Mouse (Mus musculus) cerebellum, adult 2 months (tissue): ENCODE data around the gene Man1b1. TPM values are rescaled to one million over a fixed set of nuclear protein-coding genes. Genes with fewer than 3 reads are reported as not detected.

Experiments used
- DNase-seq, 2 experiments: peaks; one replicate each; pipeline ENCODE4 v3.0.0; 2021
- H3K27ac ChIP-seq: fragments of 200-500 bp; 2 replicates; pipeline ENCODE4 v1.5.1; 2012; ENCODE audit warnings: low read length, control low read depth, inconsistent platforms; ENCODE audit not compliant: insufficient read depth
- H3K27me3 ChIP-seq: fragments of 200-500 bp; 2 replicates; pipeline ENCODE4 v1.6.1; 2012; ENCODE audit warnings: inconsistent platforms, mild to moderate bottlenecking, low read length, moderate library complexity; ENCODE audit not compliant: control insufficient read depth, insufficient read depth
- H3K4me1 ChIP-seq: fragments of 200-500 bp; 2 replicates; pipeline ENCODE4 v1.6.1; 2011; ENCODE audit warnings: low read length; ENCODE audit not compliant: control insufficient read depth, insufficient read depth
- H3K4me3 ChIP-seq: fragments of 200-500 bp; replicated peaks from 2 replicates; pipeline ENCODE3; 2011; ENCODE audit warnings: mild to moderate bottlenecking, low read depth, low read length, control low read depth; ENCODE audit not compliant: insufficient read depth
- CTCF ChIP-seq: fragments of 200-500 bp; IDR thresholded peaks from 2 replicates; pipeline ENCODE4 v1.5.1; 2011; ENCODE audit warnings: low read depth, mild to moderate bottlenecking, control low read depth, low read length, moderate library complexity, borderline replicate concordance; ENCODE audit not compliant: insufficient read depth
- POLR2A ChIP-seq: fragments of 200-500 bp; IDR thresholded peaks from 2 replicates; pipeline ENCODE4 v1.6.1; 2011; ENCODE audit warnings: low read length, control low read depth, borderline replicate concordance; ENCODE audit not compliant: insufficient read depth
- WGBS: fragments of 180-500 bp; shearing (Covaris S2); methylation state at CpG from one replicate; pipeline ENCODE4 v1.1.7; 2018; 5-methylcytosine and 5-hydroxymethylcytosine counted together
- polyA plus RNA-seq: library from polyadenylated mRNA; depleted of rRNA; stranded (reverse); fragments of >200 nt; gene quantifications from 2 replicates; pipeline ENCODE4 v1.2.3, GENCODE M21; 2012; rRNA removed

The Man1b1 gene
- polyA plus RNA-seq, 1 experiment = 34.1 TPM

GRCm38 (mm10) chr2:25395721-25396596, 63.8 kb downstream of the Man1b1 start, which contains the start of gene Entpd2:
Gene Entpd2, plus strand, starts transcription at chr2:25395874.
- peaks cover 15% of the 10 kb centered on the region for H3K4me1 ChIP-seq
- peak within 1 kb of the TSS; percentile 4; the same call in 1 of the 2 replicates for H3K27ac ChIP-seq
- DNase-seq = peak; percentile 54 to 59
- peak within 1 kb of the TSS; percentile 53 for H3K4me3 ChIP-seq
- 3% methylated on average over 56 of the region's 57 CpGs for WGBS
- no peaks in the 10 kb centered on the region for H3K27me3 ChIP-seq
- TF ChIP-seq CTCF (no peak; the same call in 1 of the 2 replicates), POLR2A (0 out of 2 replicates have a peak, but pooled peaks have one; percentile 12)

GRCm38 (mm10) chr2:25396597-25396983, 64.5 kb downstream of the Man1b1 start:
- DNase-seq = peak; percentile 79 to 83
- 26% methylated on average over 3 of the region's 3 CpGs for WGBS
- Histone ChIP-seq H3K4me1 (peaks cover 15% of the 10 kb centered on the region), H3K4me3 (peak overlapping the region; percentile 53), H3K27me3 (no peaks in the 10 kb centered on the region), H3K27ac (0 out of 2 replicates have a peak overlapping the region, but pooled peaks have one; percentile 4)
- peak; percentile 28; the same call in 1 of the 2 replicates for TF ChIP-seq POLR2A
- no peak for TF ChIP-seq CTCF

DNA sequence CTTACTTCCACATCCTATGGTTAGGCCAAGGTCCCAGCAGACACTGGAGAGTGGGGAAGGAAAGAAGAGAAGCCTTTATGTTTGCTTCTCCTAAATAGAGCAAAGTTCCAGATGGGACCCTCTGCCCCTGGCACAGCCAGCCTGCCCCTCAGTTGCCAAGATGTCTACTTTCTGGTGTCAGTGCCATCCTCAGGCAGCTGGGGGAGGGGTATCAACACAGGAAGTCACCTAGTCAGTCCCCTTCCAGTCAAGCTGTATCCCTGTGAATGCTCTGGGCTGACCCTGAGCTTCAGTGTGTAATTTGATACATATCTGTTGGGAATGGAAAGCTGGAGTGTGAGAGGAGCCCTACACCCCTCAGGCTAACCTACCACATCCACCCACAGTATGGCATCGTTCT, 64.9 kb downstream of the Man1b1 start:
- H3K27me3 ChIP-seq = no peaks in the 10 kb centered on the region
- DNase-seq = no peak
- H3K27ac ChIP-seq = no peak overlapping the region
- 71% methylated on average over 1 of the region's 1 CpGs for WGBS
- H3K4me3 ChIP-seq = no peak overlapping the region
- peaks cover 15% of the 10 kb centered on the region for H3K4me1 ChIP-seq
- no peak for TF ChIP-seq CTCF
- no peak for TF ChIP-seq POLR2A

GRCm38 (mm10) chr2:25398065-25398464, 65.9 kb downstream of the Man1b1 start:
- H3K27me3 ChIP-seq = no peaks in the 10 kb centered on the region
- TF ChIP-seq CTCF (no peak), POLR2A (no peak)
- no peak for DNase-seq
- H3K27ac ChIP-seq = no peak overlapping the region
- H3K4me1 ChIP-seq = peaks cover 18% of the 10 kb centered on the region
- no peak overlapping the region for H3K4me3 ChIP-seq
- WGBS = 95% methylated on average over 7 of the region's 7 CpGs

DNA sequence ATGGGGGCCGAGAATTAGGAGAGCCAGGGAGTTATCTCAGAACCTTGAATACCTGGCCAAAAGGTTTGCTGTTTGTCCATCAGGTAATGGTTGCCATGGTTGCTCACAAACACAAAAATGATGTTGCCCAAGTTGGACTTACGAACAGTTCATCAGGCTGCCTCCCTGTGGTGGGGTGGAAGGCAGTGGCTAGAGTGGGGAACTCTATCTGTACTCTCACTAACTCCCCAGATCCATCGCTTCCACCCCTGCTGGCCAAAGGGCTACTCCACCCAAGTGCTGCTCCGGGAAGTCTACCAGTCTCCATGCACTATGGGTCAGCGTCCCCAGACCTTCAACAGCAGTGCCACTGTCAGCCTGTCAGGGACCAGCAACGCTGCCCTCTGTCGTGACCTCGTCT, 66.9 kb downstream of the Man1b1 start, which contains the start of gene Npdc1:
Gene Npdc1 (plus strand): TSS at position 301 of the 400 bp plus-strand sequence.
- H3K27me3 ChIP-seq = no peaks in the 10 kb centered on the region

GRCm38 (mm10) chr2:25400291-25400690, 68.2 kb downstream of the Man1b1 start:
- H3K27me3 ChIP-seq = no peaks in the 10 kb centered on the region
- WGBS = 32% methylated on average over 16 of the region's 16 CpGs
- peak overlapping the region; percentile 45 for H3K4me3 ChIP-seq
- no peak for DNase-seq
- TF ChIP-seq CTCF = no peak
- TF ChIP-seq POLR2A = no peak
- H3K27ac ChIP-seq = no peak overlapping the region
- H3K4me1 ChIP-seq = peaks cover 28% of the 10 kb centered on the region

More for the DNA sequence above, 66.9 kb downstream of the Man1b1 start, which contains the start of gene Npdc1:
- H3K4me1 ChIP-seq = peaks cover 18% of the 10 kb centered on the region
- no peak for DNase-seq
- H3K4me3 ChIP-seq = no peak within 1 kb of the TSS
- no peak for TF ChIP-seq POLR2A
- no peak for TF ChIP-seq CTCF
- 90% methylated on average over 8 of the region's 8 CpGs for whole genome bisulfite sequencing
- no peak within 1 kb of the TSS for H3K27ac ChIP-seq

DNA sequence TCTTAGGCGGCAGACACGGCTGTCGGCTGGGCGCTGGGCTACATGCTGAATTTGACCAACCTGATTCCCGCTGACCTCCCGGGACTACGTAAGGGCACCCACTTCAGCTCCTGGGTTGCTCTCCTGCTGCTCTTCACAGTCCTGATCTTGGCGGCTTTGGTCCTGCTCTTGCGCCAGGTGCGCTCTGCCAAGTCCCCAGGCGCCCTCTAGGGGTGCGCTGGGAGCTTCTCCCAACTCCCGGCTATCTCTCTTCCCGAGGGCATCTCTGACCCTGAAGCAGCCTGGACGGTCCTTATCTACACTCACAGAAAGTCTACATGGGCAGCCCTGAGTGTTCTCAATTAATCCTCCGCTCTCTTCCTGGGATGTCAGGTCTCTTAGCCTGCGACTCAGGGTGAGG, 68.6 kb downstream of the Man1b1 start:
- WGBS = 5% methylated on average over 17 of the region's 17 CpGs
- H3K4me3 ChIP-seq = peak overlapping the region; percentile 45
- DNase-seq = peak; percentile 77 to 80
- H3K27me3 ChIP-seq = no peaks in the 10 kb centered on the region
- TF ChIP-seq CTCF = peak; percentile 73; the same call in 1 of the 2 replicates
- TF ChIP-seq POLR2A = no peak
- H3K4me1 ChIP-seq = peaks cover 33% of the 10 kb centered on the region
- no peak overlapping the region for H3K27ac ChIP-seq

Other genes with a start within 250 kb of the Man1b1 start
- gene Noxa1, start 237.2 kb upstream of the Man1b1 start, polyA plus RNA-seq = not detected in 2 replicates
- 7.7 and 9.4 TPM in 2 replicates for gene Nrarp, start 151.6 kb upstream of the Man1b1 start, polyA plus RNA-seq
- 3.6 and 4.2 TPM in 2 replicates for gene Tor4a, start 135.5 kb upstream of the Man1b1 start, polyA plus RNA-seq
- 69.4 and 84.5 TPM in 2 replicates for gene Nelfb, start 120.8 kb upstream of the Man1b1 start, polyA plus RNA-seq
- not detected in 2 replicates for gene Stpg3, start 117.7 kb upstream of the Man1b1 start, polyA plus RNA-seq
- gene Fam166a, start 113.6 kb upstream of the Man1b1 start, polyA plus RNA-seq = 0.10 and 0.11 TPM in 2 replicates
- gene Tubb4b, start 107.6 kb upstream of the Man1b1 start, polyA plus RNA-seq = 647 and 663 TPM in 2 replicates
- 0.73 and 0.92 TPM in 2 replicates for gene Slc34a3, start 98.0 kb upstream of the Man1b1 start, polyA plus RNA-seq
- not detected in 2 replicates for gene Rnf224, start 95.6 kb upstream of the Man1b1 start, polyA plus RNA-seq
- 423 and 427 TPM in 2 replicates for gene Rnf208, start 90.1 kb upstream of the Man1b1 start, polyA plus RNA-seq
- 0.76 and 0.80 TPM in 2 replicates for gene Cysrt1, start 89.9 kb upstream of the Man1b1 start, polyA plus RNA-seq
- gene AL732309.1, start 85.5 kb upstream of the Man1b1 start, polyA plus RNA-seq = 12.5 and 14.1 TPM in 2 replicates
- 31.9 and 33.4 TPM in 2 replicates for gene Tmem203, start 76.9 kb upstream of the Man1b1 start, polyA plus RNA-seq
- gene Tprn, start 69.7 kb upstream of the Man1b1 start, polyA plus RNA-seq = 91.0 and 96.9 TPM in 2 replicates
- gene Ssna1, start 59.9 kb upstream of the Man1b1 start, polyA plus RNA-seq = 74.5 and 75.9 TPM in 2 replicates
- gene Anapc2, start 59.9 kb upstream of the Man1b1 start, polyA plus RNA-seq = 103 TPM in 2 replicates
- not detected in 2 replicates for gene Tmem210, start 44.2 kb upstream of the Man1b1 start, polyA plus RNA-seq
- 0.20 and 0.21 TPM in 2 replicates for gene Lrrc26, start 42.4 kb upstream of the Man1b1 start, polyA plus RNA-seq
- 282 and 290 TPM in 2 replicates for gene Grin1, start 13.2 kb upstream of the Man1b1 start, polyA plus RNA-seq
- 63.1 and 71.2 TPM in 2 replicates for gene Dpp7, start 24.0 kb downstream of the Man1b1 start, polyA plus RNA-seq
- 19.0 and 22.1 TPM in 2 replicates for gene Uap1l1, start 33.3 kb downstream of the Man1b1 start, polyA plus RNA-seq
- gene Sapcd2, start 40.0 kb downstream of the Man1b1 start, polyA plus RNA-seq = 4.4 and 4.7 TPM in 2 replicates
- 12.3 and 12.5 TPM in 2 replicates for gene Entpd2, start 63.5 kb downstream of the Man1b1 start, polyA plus RNA-seq
- gene Npdc1, start 67.0 kb downstream of the Man1b1 start, polyA plus RNA-seq = 502 and 505 TPM in 2 replicates
- gene Fut7, start 90.9 kb downstream of the Man1b1 start, polyA plus RNA-seq = 0.51 and 0.71 TPM in 2 replicates
- 285 and 294 TPM in 2 replicates for gene Abca2, start 96.4 kb downstream of the Man1b1 start, polyA plus RNA-seq
- gene Clic3, start 124.5 kb downstream of the Man1b1 start, polyA plus RNA-seq = 0.84 and 2.8 TPM in 2 replicates
- 196 and 230 TPM in 2 replicates for gene Paxx, start 128.8 kb downstream of the Man1b1 start, polyA plus RNA-seq
- 2,130 and 2,485 TPM in 2 replicates for gene Ptgds, start 137.7 kb downstream of the Man1b1 start, polyA plus RNA-seq
- gene Lcn12, start 161.6 kb downstream of the Man1b1 start, polyA plus RNA-seq = not detected in 2 replicates
- 54.7 and 59.4 TPM in 2 replicates for gene Fbxw5, start 168.4 kb downstream of the Man1b1 start, polyA plus RNA-seq
- gene C8g, start 169.4 kb downstream of the Man1b1 start, polyA plus RNA-seq = 3.6 and 4.2 TPM in 2 replicates
- gene Traf2, start 214.6 kb downstream of the Man1b1 start, polyA plus RNA-seq = 12.3 and 12.5 TPM in 2 replicates
- 345 and 350 TPM in 2 replicates for gene Edf1, start 225.5 kb downstream of the Man1b1 start, polyA plus RNA-seq
- gene Mamdc4, start 242.5 kb downstream of the Man1b1 start, polyA plus RNA-seq = 3.0 and 4.4 TPM in 2 replicates
- gene Phpt1, start 242.9 kb downstream of the Man1b1 start, polyA plus RNA-seq = 176 and 186 TPM in 2 replicates
- gene Ajm1, start 249.4 kb downstream of the Man1b1 start, polyA plus RNA-seq = 257 and 312 TPM in 2 replicates